Mouse (Mus musculus): ENCODE measurements around the gene Mmel1.

DNA sequence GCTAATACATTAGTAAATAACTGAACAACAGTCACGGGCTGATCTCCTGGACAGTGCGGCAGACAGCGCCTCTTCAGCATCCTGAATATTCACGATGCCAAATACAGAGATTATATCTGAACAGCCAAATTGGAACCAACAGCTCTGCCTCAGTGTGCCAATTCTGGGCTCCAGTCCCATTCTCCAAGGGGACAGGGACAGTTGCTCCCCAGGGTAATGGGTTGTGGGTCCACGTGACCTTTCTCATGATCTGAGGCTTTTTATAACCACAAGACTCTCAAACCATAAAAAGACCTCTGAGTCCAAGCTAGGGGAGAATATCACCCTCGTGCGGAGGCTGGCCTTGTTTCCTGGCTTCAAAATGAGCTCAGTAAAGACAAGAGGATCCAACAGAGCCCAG is 42.2 kb upstream of the Mmel1 start:
- TF ChIP-seq E2F4 (IDR thresholded peaks at IDR 0.05; ENCODE audit: insufficient read depth), result no peak
- TF ChIP-seq POLR2A (IDR thresholded peaks at IDR 0.05; ENCODE audit: insufficient read length, low read depth), result no peak
- TF ChIP-seq MYOG (IDR thresholded peaks at IDR 0.05; ENCODE audit: control insufficient read depth in 1 of 3, insufficient read depth in 1 of 3, insufficient read length in 2 of 3, low read depth in 2 of 3), result no peak
- no peak for TF ChIP-seq POLR2AphosphoS2 (IDR thresholded peaks at IDR 0.05; ENCODE audit: insufficient read length, low read depth)
- TF ChIP-seq USF1 (IDR thresholded peaks at IDR 0.05; ENCODE audit: low read depth), result no peak
- TF ChIP-seq TCF12 (IDR thresholded peaks at IDR 0.05; ENCODE audit: insufficient read depth, poor library complexity, severe bottlenecking), result no peak
- no peak for TF ChIP-seq MYOD1 (IDR thresholded peaks at IDR 0.05; ENCODE audit: control insufficient read depth in 1 of 3, insufficient read length in 2 of 3, low read depth in 2 of 3)
